Mouse (Mus musculus) bone marrow macrophage, adult 2 months (primary cell): ENCODE data around the gene Fyb. TPM values are rescaled to one million over a fixed set of nuclear protein-coding genes. Genes with fewer than 3 reads are reported as not detected.

Experiments
- H3K27ac ChIP-seq: 2 replicates; pipeline ENCODE4 v1.5.1; 2012; ENCODE audit warnings: low read depth, low read length; ENCODE audit not compliant: insufficient read depth
- H3K4me1 ChIP-seq: 2 replicates; pipeline ENCODE4 v1.6.1; 2012; ENCODE audit warnings: low read length; ENCODE audit not compliant: control insufficient read depth, insufficient read depth
- H3K4me3 ChIP-seq: 2 replicates; pipeline ENCODE4 v1.5.1; 2012; ENCODE audit warnings: mild to moderate bottlenecking, low read length, moderate library complexity; ENCODE audit not compliant: insufficient read depth
- CTCF ChIP-seq: IDR thresholded peaks from 2 replicates; pipeline ENCODE4 v1.5.1; 2012; ENCODE audit warnings: low read depth, mild to moderate bottlenecking, low read length, moderate library complexity
- POLR2A ChIP-seq: IDR thresholded peaks from 2 replicates; pipeline ENCODE4 v1.6.1; 2012; ENCODE audit warnings: mild to moderate bottlenecking, low read depth, low read length, borderline replicate concordance
- polyA plus RNA-seq: library from polyadenylated mRNA; stranded (reverse); fragments of >200 nt; gene quantifications from 2 replicates; pipeline ENCODE4 v1.2.4, GENCODE M21; 2012; ENCODE audit not compliant: missing spikeins, insufficient read depth, insufficient read length

Gene Fyb
- polyA plus RNA-seq, 1 experiment = 1,358 TPM

- H3K4me3 ChIP-seq = no peak overlapping the region
- no peaks in the 10 kb centered on the region for H3K4me1 ChIP-seq
- no peak overlapping the region for H3K27ac ChIP-seq
- no peak for TF ChIP-seq POLR2A
- no peak for TF ChIP-seq CTCF
These were observed 155.8 kb downstream of the Fyb start for GRCm38 (mm10) chr15:6678479-6678878.

- no peak overlapping the region for H3K4me3 ChIP-seq
These were observed 179.5 kb downstream of the Fyb start for GRCm38 (mm10) chr15:6702164-6702563.

GRCm38 (mm10) chr15:6705351-6705901 is 182.8 kb downstream of the Fyb start:
- H3K4me3 ChIP-seq = peak overlapping the region; percentile 57
- H3K4me1 ChIP-seq = peaks cover 5% of the 10 kb centered on the region; the same call in 1 of the 2 replicates
- no peak for TF ChIP-seq POLR2A
- no peak overlapping the region for H3K27ac ChIP-seq

More at GRCm38 (mm10) chr15:6702164-6702563, 179.5 kb downstream of the Fyb start:
- Histone ChIP-seq H3K4me1 (no peaks in the 10 kb centered on the region), H3K27ac (no peak overlapping the region)
- no peak for TF ChIP-seq CTCF
- no peak for TF ChIP-seq POLR2A

GRCm38 (mm10) chr15:6707551-6707935 is 184.9 kb downstream of the Fyb start:
- H3K27ac ChIP-seq = no peak overlapping the region
- H3K4me3 ChIP-seq = peak overlapping the region; percentile 67
- TF ChIP-seq CTCF = no peak
- TF ChIP-seq POLR2A = no peak
- H3K4me1 ChIP-seq = peaks cover 14% of the 10 kb centered on the region

GRCm38 (mm10) chr15:6707936-6708525 is 185.4 kb downstream of the Fyb start, which contains the start of gene Rictor:
Gene Rictor, plus strand, starts transcription at chr15:6708379.
- Histone ChIP-seq H3K4me3 (peak within 1 kb of the TSS; percentile 67), H3K4me1 (peaks cover 16% of the 10 kb centered on the region), H3K27ac (0 out of 2 replicates have a peak within 1 kb of the TSS, but pooled peaks have one; percentile 29)
- no peak for TF ChIP-seq CTCF
- TF ChIP-seq POLR2A = no peak

GRCm38 (mm10) chr15:6708526-6709441 is 186.1 kb downstream of the Fyb start:
- Histone ChIP-seq H3K27ac (0 out of 2 replicates have a peak overlapping the region, but pooled peaks have one; percentile 29), H3K4me3 (peak overlapping the region; percentile 67), H3K4me1 (peaks cover 16% of the 10 kb centered on the region)
- TF ChIP-seq CTCF = no peak
- no peak for TF ChIP-seq POLR2A

- Histone ChIP-seq H3K27ac (no peak overlapping the region), H3K4me3 (peak overlapping the region; percentile 67), H3K4me1 (peaks cover 16% of the 10 kb centered on the region)
- TF ChIP-seq CTCF (no peak), POLR2A (no peak)
These were observed 187.0 kb downstream of the Fyb start for GRCm38 (mm10) chr15:6709618-6710017.

- no peak overlapping the region for H3K27ac ChIP-seq
- TF ChIP-seq POLR2A = no peak
- TF ChIP-seq CTCF = no peak
- peaks cover 23% of the 10 kb centered on the region for H3K4me1 ChIP-seq
- no peak overlapping the region for H3K4me3 ChIP-seq
These were observed 187.7 kb downstream of the Fyb start for GRCm38 (mm10) chr15:6710341-6710740.

- TF ChIP-seq POLR2A = no peak
- no peak for TF ChIP-seq CTCF
- no peak overlapping the region for H3K4me3 ChIP-seq
- H3K4me1 ChIP-seq = peaks cover 23% of the 10 kb centered on the region
- H3K27ac ChIP-seq = no peak overlapping the region
These were observed 188.6 kb downstream of the Fyb start for GRCm38 (mm10) chr15:6711226-6711625.

Other genes with a start within 250 kb of the Fyb start
- 517 and 550 TPM in 2 replicates for gene Dab2, start 223.1 kb upstream of the Fyb start, polyA plus RNA-seq
- not detected in 2 replicates for gene C9, start 77.5 kb upstream of the Fyb start, polyA plus RNA-seq
- 12.9 and 13.5 TPM in 2 replicates for gene Rictor, start 185.5 kb downstream of the Fyb start, polyA plus RNA-seq